Mouse (Mus musculus) forebrain, postnatal 0 days (tissue): ENCODE results near the gene Vmn2r101. TPM values are rescaled to one million over a fixed set of nuclear protein-coding genes. Genes with fewer than 3 reads are reported as not detected.

Source experiments
- ATAC-seq: fragments of 200-750 bp; cut with Nextera tagmentation; 2 replicates; pipeline ENCODE4 v1.8.0; 2017; ENCODE audit warnings: mild to moderate bottlenecking, moderate library complexity
- DNase-seq: peaks from one replicate; pipeline ENCODE4 v3.0.0-alpha.2; 2015
- H3K27ac ChIP-seq: fragments of 300-500 bp; sonication (generic); 2 replicates; pipeline ENCODE4 v1.5.1; 2014; ENCODE audit warnings: low read depth, mild to moderate bottlenecking, antibody characterized with exemption, low read length, moderate library complexity, mixed read lengths
- H3K27me3 ChIP-seq: fragments of 300-500 bp; sonication (generic); 2 replicates; pipeline ENCODE4 v1.6.1; 2014; ENCODE audit warnings: mild to moderate bottlenecking, low read length, mixed read lengths; ENCODE audit not compliant: insufficient read depth
- H3K36me3 ChIP-seq: fragments of 300-500 bp; sonication (generic); 2 replicates; pipeline ENCODE4 v1.6.1; 2014; ENCODE audit warnings: mild to moderate bottlenecking, moderate library complexity; ENCODE audit not compliant: insufficient read depth
- H3K4me1 ChIP-seq: fragments of 300-500 bp; sonication (generic); 2 replicates; pipeline ENCODE4 v1.6.1; 2014; ENCODE audit warnings: antibody characterized with exemption; ENCODE audit not compliant: insufficient read depth
- H3K4me2 ChIP-seq: fragments of 300-500 bp; sonication (generic); 2 replicates; pipeline ENCODE4 v1.6.1; 2014; ENCODE audit warnings: low read depth, mild to moderate bottlenecking, moderate library complexity
- H3K4me3 ChIP-seq: fragments of 300-500 bp; sonication (generic); 2 replicates; pipeline ENCODE4 v1.5.1; 2014; ENCODE audit warnings: low read depth, low read length, mixed read lengths
- H3K9ac ChIP-seq: fragments of 300-500 bp; sonication (generic); 2 replicates; pipeline ENCODE4 v1.6.1; 2014; ENCODE audit warnings: mild to moderate bottlenecking
- H3K9me3 ChIP-seq: fragments of 300-500 bp; sonication (generic); 2 replicates; pipeline ENCODE4 v1.6.1; 2016; ENCODE audit warnings: low read length
- CTCF ChIP-seq: sonication (generic); IDR thresholded peaks from 2 replicates; pipeline ENCODE4 v1.5.1; 2016; ENCODE audit warnings: antibody characterized with exemption, control low read depth, low read depth
- WGBS: fragments of 180-500 bp; shearing (Covaris S2); extraction: QIAGEN DNeasy Blood & Tissue Kit; methylation state at CpG from one replicate; pipeline ENCODE4 v1.1.7; 2014; 5-methylcytosine and 5-hydroxymethylcytosine counted together
- polyA plus RNA-seq: library from polyadenylated mRNA; unstranded; fragments of >200 nt; fragmentation: Nextera tagmentation; extraction: Ambion mirVana; gene quantifications from 2 replicates; pipeline ENCODE4 v1.2.1, GENCODE M21; 2015
- total RNA-seq: library from RNA; depleted of rRNA; stranded (reverse); fragments of >200 nt; gene quantifications from 2 replicates; pipeline ENCODE4 v1.2.3, GENCODE M21; 2014; rRNA removed

Gene Vmn2r101
- total RNA-seq (not detected in 2 replicates), polyA plus RNA-seq (not detected in 2 replicates)

GRCm38 (mm10) chr17:19576927-19577326 is at the start of gene Vmn2r101:
Gene Vmn2r101 (plus strand): TSS chr17:19577227.
- no peak for ATAC-seq

GRCm38 (mm10) chr17:19629328-19629727 is 52.3 kb downstream of the Vmn2r101 start:
- WGBS, result 92% methylated on average over 1 of the region's 1 CpGs
- no peak overlapping the region for H3K4me2 ChIP-seq
- no peak overlapping the region for H3K27ac ChIP-seq
- H3K9ac ChIP-seq, result no peak overlapping the region
- H3K9me3 ChIP-seq, result peaks cover 21% of the 10 kb centered on the region; the same call in 1 of the 2 replicates
- TF ChIP-seq CTCF, result no peak
- ATAC-seq (no peak), DNase-seq (no peak)
- H3K4me1 ChIP-seq, result no peaks in the 10 kb centered on the region
- H3K27me3 ChIP-seq, result no peaks in the 10 kb centered on the region
- no peaks in the 10 kb centered on the region for H3K36me3 ChIP-seq
- H3K4me3 ChIP-seq, result no peak overlapping the region

More at GRCm38 (mm10) chr17:19576927-19577326, at the start of gene Vmn2r101:
- Histone ChIP-seq H3K27me3 (no peaks in the 10 kb centered on the region), H3K36me3 (no peaks in the 10 kb centered on the region), H3K9ac (no peak within 1 kb of the TSS), H3K4me2 (no peak within 1 kb of the TSS), H3K4me3 (no peak within 1 kb of the TSS), H3K9me3 (0 out of 2 replicates have a peak, but pooled peaks cover 3% of the 10 kb centered on the region), H3K27ac (no peak within 1 kb of the TSS), H3K4me1 (no peaks in the 10 kb centered on the region)
- DNase-seq, result no peak
- no peak for TF ChIP-seq CTCF

- ATAC-seq (no peak), DNase-seq (no peak)
- TF ChIP-seq CTCF, result no peak
- Histone ChIP-seq H3K9ac (no peak overlapping the region), H3K4me1 (no peaks in the 10 kb centered on the region), H3K4me3 (no peak overlapping the region), H3K9me3 (no peaks in the 10 kb centered on the region), H3K27me3 (no peaks in the 10 kb centered on the region), H3K36me3 (no peaks in the 10 kb centered on the region), H3K27ac (no peak overlapping the region), H3K4me2 (no peak overlapping the region)
- 80% methylated on average over 3 of the region's 3 CpGs for WGBS
These were observed 81.4 kb downstream of the Vmn2r101 start for GRCm38 (mm10) chr17:19658447-19658846.

GRCm38 (mm10) chr17:19660028-19660427 is 83.0 kb downstream of the Vmn2r101 start, which contains the start of gene Vmn2r102:
Gene Vmn2r102 (plus strand): TSS chr17:19660328.
- no peak within 1 kb of the TSS for H3K27ac ChIP-seq
- no peaks in the 10 kb centered on the region for H3K9me3 ChIP-seq
- H3K9ac ChIP-seq, result no peak within 1 kb of the TSS
- no peaks in the 10 kb centered on the region for H3K4me1 ChIP-seq
- H3K4me3 ChIP-seq, result no peak within 1 kb of the TSS
- no peak for DNase-seq
- no peaks in the 10 kb centered on the region for H3K27me3 ChIP-seq
- 53% methylated on average over 2 of the region's 2 CpGs for WGBS
- no peaks in the 10 kb centered on the region for H3K36me3 ChIP-seq
- no peak for ATAC-seq
- H3K4me2 ChIP-seq, result no peak within 1 kb of the TSS
- no peak for TF ChIP-seq CTCF

Other genes with a start within 250 kb of the Vmn2r101 start
- gene Vmn2r99, start 215.3 kb upstream of the Vmn2r101 start, total RNA-seq, result not detected in 2 replicates
- not detected in 2 replicates for gene Vmn2r99, start 215.3 kb upstream of the Vmn2r101 start, polyA plus RNA-seq
- not detected in 2 replicates for gene Vmn2r100, start 72.5 kb upstream of the Vmn2r101 start, total RNA-seq
- not detected in 2 replicates for gene Vmn2r100, start 72.5 kb upstream of the Vmn2r101 start, polyA plus RNA-seq
- not detected in 2 replicates for gene Vmn2r102, start 83.1 kb downstream of the Vmn2r101 start, total RNA-seq
- gene Vmn2r102, start 83.1 kb downstream of the Vmn2r101 start, polyA plus RNA-seq, result not detected in 2 replicates
- not detected in 2 replicates for gene Vmn2r103, start 196.1 kb downstream of the Vmn2r101 start, total RNA-seq
- not detected in 2 replicates for gene Vmn2r103, start 196.1 kb downstream of the Vmn2r101 start, polyA plus RNA-seq